Mouse (Mus musculus) myocyte (in vitro differentiated cells): ENCODE data around the gene Rgr. TPM values are rescaled to one million over a fixed set of nuclear protein-coding genes. Genes with fewer than 3 reads are reported as not detected.
A peak's percentile ranks its signal among the peaks of the same experiment; 100 is the strongest.

Source experiments
- H3K27me3 ChIP-seq: one replicate; pipeline ENCODE4 v1.6.1; 2011; ENCODE audit not compliant: control insufficient read depth, insufficient read depth, insufficient read length
- H3K36me3 ChIP-seq: one replicate; pipeline ENCODE4 v1.6.1; 2011; ENCODE audit not compliant: control insufficient read depth, insufficient read depth
- H3K4me2 ChIP-seq: one replicate; pipeline ENCODE4 v1.6.1; 2011; ENCODE audit warnings: low read depth, control low read depth
- H3K4me3 ChIP-seq: one replicate; pipeline ENCODE4 v1.5.1; 2011; ENCODE audit warnings: mild to moderate bottlenecking, control low read depth, moderate library complexity
- H3K79me2 ChIP-seq: one replicate; pipeline ENCODE4 v1.6.1; 2011; ENCODE audit not compliant: control insufficient read depth, insufficient read depth
- H3ac ChIP-seq: one replicate; pipeline ENCODE4 v1.6.1; 2011; ENCODE audit not compliant: control insufficient read depth, insufficient read length
- CEBPB ChIP-seq: IDR thresholded peaks from 2 replicates; pipeline ENCODE4 v1.6.1; 2011; ENCODE audit warnings: mild to moderate bottlenecking, moderate library complexity; ENCODE audit not compliant: poor library complexity, insufficient read depth, severe bottlenecking
- E2F4 ChIP-seq: IDR thresholded peaks from one replicate; pipeline ENCODE4 v1.6.1; 2011; ENCODE audit warnings: mild to moderate bottlenecking, control low read depth, moderate library complexity; ENCODE audit not compliant: insufficient read depth
- MAX ChIP-seq: IDR thresholded peaks from one replicate; pipeline ENCODE4 v1.6.1; 2011; ENCODE audit warnings: low read depth, mild to moderate bottlenecking, control low read depth
- MYOD1 ChIP-seq, 3 experiments: IDR thresholded peaks; one replicate each; pipeline ENCODE4 v1.6.1; 2011; ENCODE audit warnings: control low read depth in 2 of 3, low read depth in 2 of 3, mild to moderate bottlenecking in 2 of 3, moderate library complexity in 1 of 3; ENCODE audit not compliant: insufficient read length in 2 of 3, control insufficient read depth in 1 of 3
- MYOG ChIP-seq, 3 experiments: IDR thresholded peaks; one replicate each; pipeline ENCODE4 v1.6.1; 2011; ENCODE audit warnings: control low read depth in 2 of 3, low read depth in 2 of 3, mild to moderate bottlenecking in 2 of 3; ENCODE audit not compliant: insufficient read length in 2 of 3, control insufficient read depth in 1 of 3, insufficient read depth in 1 of 3
- POLR2A ChIP-seq: IDR thresholded peaks from one replicate; pipeline ENCODE4 v1.6.1; 2011; ENCODE audit warnings: low read depth, mild to moderate bottlenecking, control low read depth, moderate library complexity; ENCODE audit not compliant: insufficient read length
- POLR2AphosphoS2 ChIP-seq: IDR thresholded peaks from one replicate; pipeline ENCODE4 v1.6.1; 2011; ENCODE audit warnings: low read depth, control low read depth; ENCODE audit not compliant: insufficient read length
- REST ChIP-seq: IDR thresholded peaks from one replicate; pipeline ENCODE4 v1.6.1; 2011; ENCODE audit warnings: mild to moderate bottlenecking, control low read depth, moderate library complexity; ENCODE audit not compliant: insufficient read depth, insufficient read length
- SRF ChIP-seq: IDR thresholded peaks from one replicate; pipeline ENCODE4 v1.6.1; 2011; ENCODE audit warnings: low read depth; ENCODE audit not compliant: control insufficient read depth, insufficient read length
- TCF12 ChIP-seq: IDR thresholded peaks from one replicate; pipeline ENCODE4 v1.6.1; 2011; ENCODE audit warnings: mild to moderate bottlenecking, control low read depth; ENCODE audit not compliant: poor library complexity, insufficient read depth, severe bottlenecking
- TCF3 ChIP-seq: IDR thresholded peaks from one replicate; pipeline ENCODE4 v1.6.1; 2011; ENCODE audit warnings: low read depth, control low read depth; ENCODE audit not compliant: insufficient read length
- USF1 ChIP-seq: IDR thresholded peaks from one replicate; pipeline ENCODE4 v1.6.1; 2011; ENCODE audit warnings: low read depth, mild to moderate bottlenecking, control low read depth, moderate library complexity
- polyA plus RNA-seq: library from polyadenylated mRNA; unstranded; fragments of >200 nt; fragmentation: generic; extraction: Trizol; gene quantifications from one replicate; pipeline ENCODE4 v1.2.1, GENCODE M21; 2012; ENCODE audit warnings: missing spikeins

Gene Rgr
- polyA plus RNA-seq = not detected

DNA sequence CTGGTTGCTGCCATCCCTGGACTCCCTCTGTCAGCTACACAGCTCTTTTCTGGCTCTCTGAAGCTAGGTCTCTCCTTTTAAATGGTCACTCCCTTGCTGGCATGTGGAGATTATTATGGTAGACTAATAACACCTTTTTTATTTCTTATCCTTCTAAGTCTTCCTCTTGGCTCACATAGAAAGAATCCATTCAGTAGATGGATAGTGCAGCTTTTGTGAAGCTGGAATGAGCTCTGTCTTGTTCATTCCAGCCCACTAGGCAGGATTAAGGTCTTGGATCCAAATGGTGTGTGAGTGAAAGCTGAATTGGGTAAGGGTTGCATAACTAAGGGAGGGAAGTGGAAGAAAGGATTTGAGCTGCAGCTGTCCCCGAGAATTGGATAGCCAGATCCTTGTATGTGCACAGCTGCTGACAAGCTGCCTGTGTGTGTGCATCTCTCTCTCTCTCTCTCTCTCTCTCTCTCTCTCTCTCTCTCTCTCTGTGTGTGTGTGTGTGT, at the start of gene Rgr:
Gene Rgr, minus strand, starts transcription at position 51 of the 497 bp plus-strand sequence.
- Histone ChIP-seq H3K27me3 (no peaks in the 10 kb centered on the region), H3K36me3 (no peaks in the 10 kb centered on the region), H3K4me3 (no peak within 1 kb of the TSS), H3K4me2 (no peak within 1 kb of the TSS), H3K79me2 (no peaks in the 10 kb centered on the region), H3ac (no peak within 1 kb of the TSS)
- TF ChIP-seq MYOD1 (IDR thresholded peaks at IDR 0.05; ENCODE audit: control insufficient read depth in 1 of 3, insufficient read length in 2 of 3, low read depth in 2 of 3) (peak in 2 of 3 experiments; percentile 18 to 34), E2F4 (no peak), SRF (no peak), CEBPB (no peak), MAX (no peak)

DNA sequence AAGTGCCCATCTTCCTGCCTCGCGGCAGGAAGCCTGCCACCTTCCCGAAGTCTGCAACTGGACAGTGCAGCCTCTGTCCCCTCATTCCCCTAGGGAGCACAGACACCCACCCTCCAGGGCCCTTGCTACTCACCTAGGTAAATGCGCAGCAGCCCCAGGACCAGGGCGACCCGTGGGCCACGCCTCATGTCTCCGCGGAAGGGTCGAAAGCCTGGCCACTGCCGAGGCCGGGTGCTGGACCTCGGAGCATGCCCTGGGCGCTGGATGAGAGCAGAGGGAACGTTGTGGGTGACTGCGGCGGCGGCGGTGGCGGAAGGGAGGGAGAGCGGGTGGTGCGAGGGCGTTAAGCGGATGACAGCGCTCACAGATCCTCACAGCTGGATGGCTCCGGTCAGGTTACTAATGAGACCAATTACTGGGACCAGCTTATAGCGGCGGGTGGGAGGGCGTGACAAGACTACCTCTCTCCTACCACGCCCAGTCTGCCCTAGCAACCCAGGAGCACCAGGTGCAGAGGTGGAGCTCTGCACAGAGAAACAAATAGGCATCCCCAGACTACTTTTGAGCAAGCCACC, 49.3 kb upstream of the Rgr start, which contains the start of gene Cdhr1:
Gene Cdhr1, minus strand, starts transcription at position 392 of the 575 bp plus-strand sequence.
- peaks cover 37% of the 10 kb centered on the region for H3K27me3 ChIP-seq
- no peaks in the 10 kb centered on the region for H3K79me2 ChIP-seq
- TF ChIP-seq MAX (no peak), MYOD1 (IDR thresholded peaks at IDR 0.05; ENCODE audit: control insufficient read depth in 1 of 3, insufficient read length in 2 of 3, low read depth in 2 of 3) (no peak), TCF12 (no peak), TCF3 (no peak), SRF (no peak), POLR2A (no peak), CEBPB (no peak), POLR2AphosphoS2 (no peak), USF1 (no peak), E2F4 (no peak), REST (no peak), MYOG (IDR thresholded peaks at IDR 0.05; ENCODE audit: control insufficient read depth in 1 of 3, insufficient read depth in 1 of 3, insufficient read length in 2 of 3, low read depth in 2 of 3) (no peak)
- H3K36me3 ChIP-seq = no peaks in the 10 kb centered on the region
- H3K4me3 ChIP-seq = no peak within 1 kb of the TSS
- no peak within 1 kb of the TSS for H3ac ChIP-seq
- H3K4me2 ChIP-seq = peak within 1 kb of the TSS; percentile 58

DNA sequence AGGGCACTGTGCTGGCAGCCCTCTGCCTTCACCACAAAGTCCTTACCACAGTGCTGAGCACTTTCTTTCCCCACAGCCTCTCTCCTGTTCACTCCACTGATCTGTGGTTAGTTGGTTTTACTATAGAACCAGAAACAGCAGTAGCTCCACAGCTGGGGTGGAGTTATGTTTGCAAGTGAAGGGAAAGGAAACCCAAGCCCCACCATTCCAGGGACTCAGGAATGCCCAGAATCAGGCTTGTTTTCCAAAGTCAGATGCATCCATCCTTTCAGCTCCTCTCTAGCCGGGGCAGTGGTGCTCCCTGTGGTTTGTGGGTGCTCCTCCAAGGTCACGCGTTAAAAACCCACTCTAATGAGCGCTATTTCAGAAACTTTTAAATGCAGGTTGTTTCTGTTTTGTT, 46.8 kb upstream of the Rgr start:
- H3K27me3 ChIP-seq = peaks cover 37% of the 10 kb centered on the region
- no peak overlapping the region for H3ac ChIP-seq
- H3K4me2 ChIP-seq = no peak overlapping the region
- H3K79me2 ChIP-seq = no peaks in the 10 kb centered on the region
- no peaks in the 10 kb centered on the region for H3K36me3 ChIP-seq
- H3K4me3 ChIP-seq = no peak overlapping the region
- TF ChIP-seq SRF (no peak), POLR2AphosphoS2 (no peak), E2F4 (no peak), MYOD1 (IDR thresholded peaks at IDR 0.05; ENCODE audit: control insufficient read depth in 1 of 3, insufficient read length in 2 of 3, low read depth in 2 of 3) (no peak), CEBPB (no peak), USF1 (no peak), MYOG (IDR thresholded peaks at IDR 0.05; ENCODE audit: control insufficient read depth in 1 of 3, insufficient read depth in 1 of 3, insufficient read length in 2 of 3, low read depth in 2 of 3) (no peak), REST (no peak), POLR2A (no peak), MAX (no peak), TCF12 (no peak), TCF3 (no peak)

DNA sequence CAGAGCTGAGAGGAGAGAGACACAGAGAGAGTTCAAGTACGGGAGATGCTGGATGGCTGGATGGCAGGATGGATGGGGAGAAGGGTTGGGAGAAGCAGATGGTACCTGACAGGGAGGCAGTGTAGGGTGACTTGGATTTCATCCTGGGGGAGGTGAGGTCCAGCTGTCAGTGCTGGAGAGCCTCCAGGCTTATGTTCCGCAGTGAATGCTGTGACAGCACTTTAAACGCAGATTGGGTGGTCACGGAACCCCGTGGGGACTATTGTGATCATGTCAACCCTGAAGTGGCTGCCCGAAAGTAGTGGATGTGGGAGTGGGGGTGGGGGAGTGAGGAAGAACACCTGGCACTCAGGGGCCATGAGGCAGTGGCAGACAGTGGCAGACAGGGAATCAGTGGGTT, 45.7 kb upstream of the Rgr start:
- Histone ChIP-seq H3K4me2 (no peak overlapping the region), H3K36me3 (no peaks in the 10 kb centered on the region), H3K27me3 (peaks cover 37% of the 10 kb centered on the region), H3K4me3 (no peak overlapping the region), H3K79me2 (no peaks in the 10 kb centered on the region), H3ac (no peak overlapping the region)
- TF ChIP-seq POLR2A (no peak), MYOG (IDR thresholded peaks at IDR 0.05; ENCODE audit: control insufficient read depth in 1 of 3, insufficient read depth in 1 of 3, insufficient read length in 2 of 3, low read depth in 2 of 3) (no peak), REST (no peak), MYOD1 (IDR thresholded peaks at IDR 0.05; ENCODE audit: control insufficient read depth in 1 of 3, insufficient read length in 2 of 3, low read depth in 2 of 3) (no peak), SRF (no peak)

DNA sequence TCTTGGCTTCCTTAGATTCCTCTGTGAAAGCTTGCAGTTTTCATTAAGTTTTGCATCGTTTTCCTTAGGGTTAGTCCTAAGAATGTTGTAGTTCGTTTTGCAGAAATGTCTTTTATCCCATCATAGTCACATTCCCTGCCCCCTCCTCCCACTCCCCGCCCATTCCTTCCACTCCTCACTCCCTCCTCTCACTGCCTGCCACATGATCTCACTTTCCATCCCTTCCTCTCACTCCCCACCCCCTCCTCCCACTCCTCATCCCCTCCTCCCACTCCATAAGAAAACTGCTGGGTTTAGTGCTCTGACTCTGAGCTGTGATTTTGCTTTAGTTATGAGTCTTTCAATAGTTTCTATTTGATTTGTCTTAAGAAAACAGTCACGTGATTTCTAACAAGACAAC, 35.0 kb upstream of the Rgr start:
- H3K79me2 ChIP-seq = no peaks in the 10 kb centered on the region
- no peak for TF ChIP-seq TCF3
- peak; percentile 5 for TF ChIP-seq USF1
- no peak overlapping the region for H3K4me3 ChIP-seq
- H3K36me3 ChIP-seq = no peaks in the 10 kb centered on the region
- no peak overlapping the region for H3ac ChIP-seq
- peaks cover under 1% of the 10 kb centered on the region for H3K27me3 ChIP-seq
- H3K4me2 ChIP-seq = no peak overlapping the region
